Mouse (Mus musculus) heart, embryonic 14.5 days (tissue): ENCODE measurements around the gene Plekhd1. TPM values are rescaled to one million over a fixed set of nuclear protein-coding genes. Genes with fewer than 3 reads are reported as not detected.
A peak's percentile ranks its signal among the peaks of the same experiment; 100 is the strongest.

ENCODE experiments used
- ATAC-seq: fragments of 200-750 bp; cut with Nextera tagmentation; 2 replicates; pipeline ENCODE4 v1.8.0; 2017; ENCODE audit warnings: low read depth, moderate TSS enrichment; ENCODE audit not compliant: insufficient number of reproducible peaks, insufficient read depth, low FRiP score
- H3K27ac ChIP-seq, 2 experiments: fragments of 200-500 bp in 1 of 2; fragments of 300-500 bp in 1 of 2; sonication (generic) in 1 of 2; replicated peaks in 1 of 2; 2 replicates each; pipeline ENCODE4 v1.5.1; 2012 to 2014; ENCODE audit warnings: low read depth in 2 of 2, low read length in 2 of 2, control low read depth in 1 of 2, mild to moderate bottlenecking in 1 of 2, mixed read lengths in 1 of 2; ENCODE audit not compliant: control insufficient read depth in 1 of 2, insufficient read depth in 1 of 2
- H3K27me3 ChIP-seq: fragments of 300-500 bp; sonication (generic); 2 replicates; pipeline ENCODE4 v1.6.1; 2014; ENCODE audit warnings: mild to moderate bottlenecking, low read length, control low read depth; ENCODE audit not compliant: control insufficient read depth, insufficient read depth
- H3K36me3 ChIP-seq: fragments of 300-500 bp; sonication (generic); 2 replicates; pipeline ENCODE4 v1.6.1; 2014; ENCODE audit warnings: mild to moderate bottlenecking, control low read depth, low read length, mixed read lengths; ENCODE audit not compliant: control insufficient read depth, insufficient read depth
- H3K4me1 ChIP-seq, 2 experiments: fragments of 200-500 bp in 1 of 2; fragments of 300-500 bp in 1 of 2; sonication (generic) in 1 of 2; 2 replicates each; pipeline ENCODE4 v1.6.1; 2012 to 2014; ENCODE audit warnings: low read length in 2 of 2, control low read depth in 1 of 2, mixed read lengths in 1 of 2; ENCODE audit not compliant: control insufficient read depth in 2 of 2, insufficient read depth in 2 of 2
- H3K4me2 ChIP-seq: fragments of 300-500 bp; sonication (generic); 2 replicates; pipeline ENCODE4 v1.6.1; 2014; ENCODE audit warnings: mild to moderate bottlenecking, low read length
- H3K4me3 ChIP-seq, 2 experiments: fragments of 200-500 bp in 1 of 2; fragments of 300-500 bp in 1 of 2; sonication (generic) in 1 of 2; 2 replicates each; pipeline ENCODE4 v1.5.1; 2012 to 2014; ENCODE audit warnings: low read length in 2 of 2, mild to moderate bottlenecking in 2 of 2, control low read depth in 1 of 2, low read depth in 1 of 2, moderate library complexity in 1 of 2; ENCODE audit not compliant: control insufficient read depth in 1 of 2, insufficient read depth in 1 of 2
- H3K9ac ChIP-seq: fragments of 300-500 bp; sonication (generic); 2 replicates; pipeline ENCODE4 v1.6.1; 2014; ENCODE audit warnings: mild to moderate bottlenecking, low read length
- H3K9me3 ChIP-seq: fragments of 300-500 bp; sonication (generic); 2 replicates; pipeline ENCODE4 v1.6.1; 2016; ENCODE audit warnings: low read length, control low read depth; ENCODE audit not compliant: control insufficient read depth
- WGBS: fragments of 180-500 bp; shearing (Covaris S2); extraction: QIAGEN DNeasy Blood & Tissue Kit; methylation state at CpG from one replicate; pipeline ENCODE4 v1.1.7; 2014; 5-methylcytosine and 5-hydroxymethylcytosine counted together
- polyA plus RNA-seq: library from polyadenylated mRNA; unstranded; fragments of >200 nt; fragmentation: Nextera tagmentation; extraction: Ambion mirVana; gene quantifications from 2 replicates; pipeline ENCODE4 v1.2.1, GENCODE M21; 2014

Plekhd1 gene
- polyA plus RNA-seq, 1 experiment from 2014 or later = 0.53 TPM

DNA sequence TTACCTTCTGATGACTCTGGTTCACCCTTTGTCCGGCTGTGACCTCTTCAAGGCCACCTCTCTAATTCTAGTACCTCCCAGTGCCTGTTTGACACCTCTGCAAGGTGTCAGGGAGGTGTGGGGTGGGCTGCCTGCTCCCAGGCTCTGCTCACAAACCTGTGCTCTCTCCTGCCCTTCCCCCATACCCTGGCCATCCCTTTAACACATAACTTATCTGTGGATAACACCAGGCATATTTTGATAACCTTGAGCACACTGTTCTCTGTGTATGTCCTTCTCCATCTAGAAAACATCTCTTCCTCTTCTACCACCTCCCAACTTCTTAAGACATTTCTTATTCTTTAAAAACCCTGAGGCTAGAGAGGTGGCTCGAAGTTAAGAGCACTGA lies 6.7 kb downstream of the Plekhd1 start:
- 70% methylated on average over 2 of the region's 2 CpGs for WGBS
- Histone ChIP-seq H3K4me3 (no peak overlapping the region), H3K9ac (no peak overlapping the region), H3K27me3 (no peaks in the 10 kb centered on the region; the same call in 1 of the 2 replicates), H3K9me3 (no peaks in the 10 kb centered on the region), H3K4me2 (no peak overlapping the region), H3K36me3 (no peaks in the 10 kb centered on the region), H3K4me1 (peaks cover 4 to 12% of the 10 kb centered on the region in 2 experiments; a peak in 3 of 4 replicates), H3K27ac (no peak overlapping the region)
- no peak for ATAC-seq

DNA sequence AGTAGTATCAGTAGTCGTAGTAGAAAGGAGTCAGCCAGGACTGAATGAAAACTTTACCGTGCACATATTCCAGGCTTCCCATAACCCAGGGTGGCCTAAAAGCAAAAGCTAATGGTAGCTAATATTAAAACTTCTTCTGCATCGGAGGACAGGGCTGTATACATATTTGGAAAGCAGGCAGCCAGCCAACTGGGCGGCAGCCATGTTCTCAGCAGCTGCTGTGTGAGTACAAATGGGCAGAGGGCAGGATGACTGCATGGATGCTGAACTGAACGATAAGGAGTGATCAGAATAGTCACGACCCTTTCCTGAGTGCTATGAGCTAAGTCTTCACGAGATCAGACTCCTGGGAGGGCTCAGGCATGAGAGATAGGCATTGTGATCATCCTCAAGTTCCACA lies 8.9 kb downstream of the Plekhd1 start:
- Histone ChIP-seq H3K9ac (no peak overlapping the region), H3K9me3 (no peaks in the 10 kb centered on the region), H3K4me2 (no peak overlapping the region), H3K36me3 (no peaks in the 10 kb centered on the region), H3K4me1 (peaks cover 1 to 11% of the 10 kb centered on the region in 2 experiments; a peak in 3 of 4 replicates), H3K27ac (no peak overlapping the region), H3K27me3 (no peaks in the 10 kb centered on the region), H3K4me3 (no peak overlapping the region)
- WGBS = 43% methylated on average over 7 of the region's 7 CpGs
- no peak for ATAC-seq

DNA sequence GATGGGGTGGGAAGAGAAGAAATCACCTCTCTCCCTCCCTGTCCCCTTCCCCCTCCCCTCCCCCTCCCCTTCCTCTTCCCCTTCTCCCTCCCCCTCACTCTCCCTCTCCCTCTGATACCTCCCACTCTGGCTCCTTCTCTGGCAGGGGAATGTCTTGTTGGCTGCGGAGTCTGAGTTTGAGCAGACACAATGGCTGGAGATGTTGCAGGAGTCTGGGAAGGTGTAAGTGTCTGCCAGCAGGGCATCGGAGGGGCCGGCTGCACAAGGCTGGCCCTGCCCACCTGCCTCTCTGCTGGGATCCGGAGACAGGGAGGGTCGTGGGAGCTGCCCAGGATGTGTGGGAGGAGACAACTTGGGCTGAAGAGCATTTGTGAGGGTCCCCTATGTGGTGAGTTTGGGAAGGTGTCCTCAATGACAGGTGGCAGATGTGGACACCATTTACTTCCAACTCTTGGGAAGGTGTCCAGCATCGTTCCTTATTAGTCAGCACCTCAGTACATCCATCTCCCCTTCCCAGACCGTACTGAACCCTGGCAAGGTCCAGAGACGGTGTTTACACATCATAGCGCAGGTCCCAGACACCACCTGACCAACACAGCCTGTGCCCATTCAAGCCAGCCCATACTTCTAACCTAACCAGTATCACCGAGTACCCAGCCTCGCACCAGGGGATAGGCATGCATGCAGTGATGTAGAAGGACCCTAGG lies 14.0 kb downstream of the Plekhd1 start:
- 51% methylated on average over 11 of the region's 11 CpGs for WGBS
- no peaks in the 10 kb centered on the region for H3K9me3 ChIP-seq
- no peaks in the 10 kb centered on the region; the same call in 1 of the 2 replicates for H3K27me3 ChIP-seq
- no peak overlapping the region for H3K4me3 ChIP-seq
- H3K27ac ChIP-seq = no peak overlapping the region
- no peak overlapping the region for H3K4me2 ChIP-seq
- H3K36me3 ChIP-seq = no peaks in the 10 kb centered on the region
- H3K4me1 ChIP-seq = peaks cover 11 to 13% of the 10 kb centered on the region in 2 experiments; a peak in 3 of 4 replicates
- no peak for ATAC-seq
- H3K9ac ChIP-seq = no peak overlapping the region

- Histone ChIP-seq H3K4me3 (no peak overlapping the region), H3K9ac (no peak overlapping the region), H3K36me3 (no peaks in the 10 kb centered on the region), H3K27me3 (no peaks in the 10 kb centered on the region; the same call in 1 of the 2 replicates), H3K4me2 (no peak overlapping the region), H3K9me3 (no peaks in the 10 kb centered on the region), H3K27ac (no peak overlapping the region), H3K4me1 (peaks cover 8 to 13% of the 10 kb centered on the region in 2 experiments; a peak in 3 of 4 replicates)
- ATAC-seq = no peak
- WGBS = 37% methylated on average over 6 of the region's 6 CpGs
Observed at GRCm38 (mm10) chr12:80706915-80707604, 14.7 kb downstream of the Plekhd1 start.

DNA sequence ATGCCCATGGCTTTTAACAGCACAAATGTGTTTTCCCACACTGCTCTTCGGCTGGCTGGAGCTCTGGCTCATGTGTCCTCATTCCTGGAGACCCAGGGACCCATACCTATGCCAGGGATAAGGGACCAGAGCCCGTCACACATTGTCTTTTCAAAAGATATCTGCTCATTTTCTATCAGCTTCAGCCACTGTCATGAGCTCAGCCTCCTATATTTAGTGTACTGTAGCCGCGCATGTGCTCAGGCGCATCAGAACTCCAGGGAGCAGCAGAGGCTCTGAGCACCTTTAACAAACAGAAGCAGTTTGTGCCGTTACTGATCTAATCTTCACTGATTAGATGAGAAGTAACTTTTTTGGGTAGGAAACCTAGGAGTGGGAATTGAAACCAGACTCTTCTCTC lies 23.5 kb downstream of the Plekhd1 start:
- Histone ChIP-seq H3K9me3 (no peaks in the 10 kb centered on the region), H3K27me3 (no peaks in the 10 kb centered on the region), H3K36me3 (no peaks in the 10 kb centered on the region), H3K4me3 (no peak overlapping the region), H3K9ac (no peak overlapping the region; the same call in 1 of the 2 replicates), H3K27ac (peak overlapping the region in 1 of 2 experiments; percentile 71; a peak in 2 of 4 replicates), H3K4me1 (peaks cover 11 to 13% of the 10 kb centered on the region in 2 experiments; a peak in 3 of 4 replicates), H3K4me2 (no peak overlapping the region)
- ATAC-seq = no peak; the same call in 1 of the 2 replicates
- WGBS = 23% methylated on average over 6 of the region's 6 CpGs

DNA sequence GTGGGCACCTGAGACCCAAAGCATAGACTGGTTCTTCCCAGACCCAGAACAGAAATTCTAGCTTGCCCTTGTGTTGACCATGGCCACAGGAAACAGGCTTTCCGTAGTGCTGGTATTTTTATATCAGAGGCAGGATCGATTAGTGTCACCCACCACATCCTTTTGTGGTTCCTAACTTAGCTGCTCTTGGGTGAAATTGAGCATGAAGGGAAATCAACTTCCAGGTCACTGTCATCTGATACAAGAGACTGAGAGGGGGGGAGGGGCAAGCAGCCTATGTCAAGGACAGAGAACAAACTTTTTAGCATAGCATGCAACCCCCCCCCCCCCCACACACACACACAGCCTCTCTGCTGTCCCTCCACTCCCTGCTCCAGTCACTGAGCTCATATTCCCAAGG lies 26.8 kb downstream of the Plekhd1 start:
- no peak for ATAC-seq
- H3K9ac ChIP-seq = no peak overlapping the region
- 62% methylated on average over 2 of the region's 2 CpGs for WGBS
- H3K9me3 ChIP-seq = no peaks in the 10 kb centered on the region
- no peaks in the 10 kb centered on the region for H3K36me3 ChIP-seq
- H3K4me3 ChIP-seq = no peak overlapping the region
- no peak overlapping the region for H3K27ac ChIP-seq
- H3K27me3 ChIP-seq = no peaks in the 10 kb centered on the region
- no peak overlapping the region for H3K4me2 ChIP-seq
- H3K4me1 ChIP-seq = peaks cover 11 to 13% of the 10 kb centered on the region in 2 experiments; a peak in 3 of 4 replicates

- Histone ChIP-seq H3K36me3 (no peaks in the 10 kb centered on the region), H3K9me3 (no peaks in the 10 kb centered on the region), H3K4me3 (no peak overlapping the region), H3K27me3 (0 out of 2 replicates have a peak, but pooled peaks cover 5% of the 10 kb centered on the region), H3K27ac (no peak overlapping the region), H3K9ac (no peak overlapping the region), H3K4me1 (peaks cover 6 to 8% of the 10 kb centered on the region in 2 experiments; a peak in 3 of 4 replicates), H3K4me2 (no peak overlapping the region)
- ATAC-seq = no peak
- WGBS = 75% methylated on average over 12 of the region's 12 CpGs
Observed at GRCm38 (mm10) chr12:80720507-80720906, 28.1 kb downstream of the Plekhd1 start.
